Mouse (Mus musculus) yolk sac, embryonic 10.5 days (tissue): ENCODE measurements around the gene Tfap2e.
A peak's percentile ranks its signal among the peaks of the same experiment; 100 is the strongest.

Experiments
- DNase-seq: peaks from one replicate; pipeline ENCODE4 v3.0.0-alpha.2; 2017; ENCODE audit warnings: low spot score

The Tfap2e gene

DNA sequence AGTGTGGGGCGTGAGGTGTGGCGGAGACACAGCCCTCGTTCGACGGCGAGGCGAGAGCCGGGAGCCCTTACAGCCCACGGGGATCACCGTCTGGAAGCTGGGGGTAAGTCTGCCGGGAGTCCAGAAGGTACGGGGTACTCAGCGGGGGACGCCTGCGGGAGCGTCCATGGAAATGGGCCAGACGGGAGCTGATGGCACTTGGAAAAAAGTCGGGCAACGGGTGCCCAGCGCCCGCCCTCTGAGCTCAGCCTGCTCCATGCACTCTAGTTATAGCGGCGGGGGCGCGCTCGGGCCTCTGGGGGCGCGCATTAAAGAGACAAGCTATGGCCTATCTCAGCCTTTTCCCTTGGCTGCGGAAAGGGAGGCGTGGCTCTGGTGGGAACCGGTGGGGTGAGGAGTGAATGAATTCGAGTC is at the start of gene Tfap2e:
Gene Tfap2e, minus strand, starts transcription at position 240 of the 414 bp plus-strand sequence.
- peak; percentile 26 for DNase-seq

DNA sequence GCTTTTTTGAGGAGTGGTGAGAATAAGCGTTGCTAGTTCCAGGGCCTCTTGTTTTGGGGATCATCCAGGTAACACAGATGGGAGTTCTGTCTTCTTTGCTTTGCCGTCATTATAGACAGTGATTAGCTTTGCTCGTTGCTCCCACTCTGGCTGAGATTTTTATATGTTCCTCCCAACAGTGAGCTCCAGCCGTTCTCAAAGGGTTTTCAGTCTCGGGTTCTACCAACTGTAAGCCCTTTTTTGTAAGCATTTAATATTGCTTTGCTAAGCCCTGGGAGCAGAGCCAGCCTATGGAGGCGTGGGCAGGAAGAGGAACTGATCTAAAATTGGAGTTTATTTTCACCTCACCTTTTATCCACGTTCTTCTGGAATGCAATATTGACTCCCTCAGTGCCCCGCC is 47.0 kb upstream of the Tfap2e start:
- no peak for DNase-seq

DNA sequence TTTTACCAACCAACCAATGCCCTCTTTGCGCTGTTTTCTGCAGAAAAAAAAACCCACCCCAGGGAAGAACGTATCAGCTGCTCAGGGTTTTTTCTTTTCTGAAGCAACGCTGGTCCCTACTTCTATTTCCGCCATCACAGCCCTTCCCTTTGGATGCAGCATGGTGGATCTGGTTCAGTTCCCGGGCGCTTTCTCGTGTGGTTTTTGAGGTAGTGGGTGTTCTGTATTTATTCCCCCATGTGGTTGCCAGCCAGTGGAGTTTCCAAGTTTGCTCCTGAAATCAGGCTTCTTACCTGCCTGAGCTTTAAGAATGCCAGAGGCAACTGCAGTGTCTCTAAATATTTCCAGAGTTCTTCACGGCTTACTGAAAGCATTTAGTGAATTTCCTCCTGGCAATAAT is 46.5 kb upstream of the Tfap2e start:
- no peak for DNase-seq

DNA sequence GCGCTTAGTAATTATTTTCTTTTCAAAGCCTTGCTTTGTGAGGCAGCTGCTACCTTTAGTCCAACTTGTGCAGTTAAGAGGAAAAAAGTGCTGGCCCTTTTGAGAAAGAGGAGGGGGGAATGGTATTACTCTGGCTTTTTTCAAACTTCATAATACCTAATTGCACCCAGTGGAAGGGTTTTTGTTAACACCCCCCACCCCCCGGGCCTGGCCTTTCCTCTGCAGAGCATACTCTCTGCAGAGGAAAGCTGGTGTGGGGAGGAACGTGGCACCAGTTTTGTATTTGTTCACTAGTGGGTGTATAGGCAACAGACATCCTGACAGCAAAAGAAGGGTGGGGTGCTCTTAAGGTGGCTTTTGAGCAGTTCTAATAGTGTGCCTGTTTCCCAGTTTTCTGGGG is 45.8 kb upstream of the Tfap2e start:
- no peak for DNase-seq

DNA sequence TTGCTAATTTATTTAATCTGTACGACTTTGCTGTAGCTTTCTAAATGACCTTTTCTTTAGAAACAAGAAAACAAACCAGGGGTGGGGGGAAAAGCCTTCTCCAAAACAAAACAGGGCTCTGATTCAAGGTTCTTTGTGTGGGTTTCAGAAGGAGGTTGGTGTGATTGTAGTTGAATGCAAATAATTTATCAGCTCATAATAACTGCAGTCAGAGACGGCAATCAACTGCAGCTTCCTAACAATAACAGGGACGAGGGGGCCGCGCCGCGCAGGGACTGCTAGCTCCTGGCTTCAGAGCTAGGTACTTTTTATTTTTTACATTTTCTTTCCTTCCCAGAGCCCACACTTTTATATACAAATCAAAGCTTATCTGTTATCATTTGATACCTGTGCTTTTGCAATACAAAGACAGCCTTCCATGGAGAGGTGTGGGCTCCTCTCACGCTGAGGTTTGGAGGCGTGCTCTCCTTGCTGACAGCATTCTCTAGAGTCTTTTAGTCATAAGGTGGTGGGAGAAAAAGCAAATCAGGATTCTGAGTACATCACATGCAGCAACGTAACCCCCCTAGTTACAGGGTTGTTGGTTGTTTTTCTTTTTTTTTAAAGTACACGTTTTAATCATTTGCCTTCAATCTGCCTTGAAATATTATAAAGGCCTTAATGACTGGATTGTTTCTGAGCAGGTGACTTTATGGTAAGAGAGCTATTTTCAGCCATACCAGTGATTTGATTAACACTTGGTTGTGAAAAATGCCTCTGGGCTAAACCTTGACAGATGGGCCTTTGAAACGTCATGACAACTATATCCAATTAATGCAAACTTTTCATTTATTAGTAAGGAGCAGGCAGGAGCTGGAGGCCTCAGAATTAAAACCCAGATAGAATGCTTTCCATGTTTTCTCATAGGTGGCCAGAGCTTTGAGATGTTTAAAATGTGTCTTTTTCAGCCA is 44.1 kb upstream of the Tfap2e start:
- DNase-seq, result no peak

DNA sequence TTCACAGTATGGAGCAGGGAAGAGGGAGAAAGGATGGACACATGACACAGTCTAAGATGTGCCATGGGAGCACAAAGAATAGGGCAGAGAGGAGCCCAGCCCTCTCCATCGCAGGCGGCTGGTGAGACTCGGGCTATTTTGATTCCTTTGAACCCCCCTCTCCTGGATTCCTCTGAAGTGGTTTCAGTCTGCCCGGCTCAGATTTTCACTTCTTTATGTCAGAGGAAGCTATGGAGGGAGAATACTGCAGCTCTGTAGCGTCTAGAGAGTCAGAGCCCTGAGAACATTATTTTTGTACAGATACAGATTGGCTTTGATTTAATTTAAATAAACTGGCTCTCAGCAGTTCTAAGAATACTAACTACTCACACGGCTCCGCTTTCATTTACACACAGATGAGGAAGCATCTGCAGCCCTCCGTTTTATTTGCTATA is 43.1 kb upstream of the Tfap2e start:
- DNase-seq, result no peak

DNA sequence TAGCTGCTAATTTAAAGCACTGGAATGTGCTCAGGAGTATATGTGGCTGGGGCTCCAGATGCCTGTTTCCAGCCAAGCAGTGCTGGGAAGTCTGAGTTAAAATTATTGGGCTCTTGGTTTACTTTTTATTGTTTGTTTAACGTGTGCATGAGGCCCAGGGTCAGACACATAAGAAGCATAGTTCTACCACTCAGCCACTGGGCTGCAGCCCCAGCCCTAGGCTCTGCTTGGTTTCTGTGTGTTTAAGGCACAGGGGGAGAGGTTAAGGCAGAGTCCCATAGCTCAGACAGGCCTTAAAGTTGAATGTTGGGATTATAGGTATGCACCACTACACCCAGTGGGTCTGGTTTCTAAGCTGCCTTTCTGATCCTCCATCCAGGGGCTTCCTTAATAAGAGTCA is 39.1 kb upstream of the Tfap2e start:
- no peak for DNase-seq

DNA sequence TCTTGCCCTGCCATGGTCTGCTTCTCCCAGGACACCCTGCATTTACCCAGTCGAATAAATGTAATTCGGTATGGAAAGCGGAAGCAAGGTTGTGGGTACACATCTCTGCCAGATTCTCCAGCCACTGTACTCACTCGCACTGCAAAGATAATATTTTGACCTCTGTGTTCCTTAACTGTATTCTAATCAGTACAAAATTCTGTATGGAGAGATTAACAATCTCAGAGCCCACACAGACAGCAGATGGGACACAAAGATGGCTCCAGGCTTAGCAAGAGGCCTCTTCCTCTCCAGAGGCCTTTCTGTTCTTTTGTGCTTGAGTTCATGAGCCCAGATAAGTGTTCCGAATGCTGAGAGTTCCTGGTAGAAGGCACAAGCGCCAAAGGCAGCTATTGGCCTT is 37.8 kb upstream of the Tfap2e start:
- DNase-seq, result no peak

DNA sequence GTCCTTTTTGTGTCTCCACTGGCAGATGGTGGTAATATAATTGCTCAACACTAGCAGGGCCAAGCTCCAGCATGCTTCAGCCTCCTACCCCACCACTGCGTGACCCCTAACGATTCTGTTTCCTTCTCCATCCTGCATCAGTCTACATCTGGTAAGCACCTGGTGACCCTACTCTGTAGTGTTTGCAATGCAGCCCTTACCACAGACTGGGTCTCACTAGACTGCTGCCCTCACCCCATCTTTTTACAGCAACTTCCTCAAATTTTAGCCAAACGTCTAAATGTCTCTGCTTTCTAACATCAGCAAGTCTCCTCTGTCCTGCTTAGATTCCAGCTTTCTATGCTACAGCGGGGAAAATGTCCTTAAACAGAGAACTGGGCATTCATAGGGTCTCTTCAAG is 34.8 kb upstream of the Tfap2e start:
- no peak for DNase-seq

DNA sequence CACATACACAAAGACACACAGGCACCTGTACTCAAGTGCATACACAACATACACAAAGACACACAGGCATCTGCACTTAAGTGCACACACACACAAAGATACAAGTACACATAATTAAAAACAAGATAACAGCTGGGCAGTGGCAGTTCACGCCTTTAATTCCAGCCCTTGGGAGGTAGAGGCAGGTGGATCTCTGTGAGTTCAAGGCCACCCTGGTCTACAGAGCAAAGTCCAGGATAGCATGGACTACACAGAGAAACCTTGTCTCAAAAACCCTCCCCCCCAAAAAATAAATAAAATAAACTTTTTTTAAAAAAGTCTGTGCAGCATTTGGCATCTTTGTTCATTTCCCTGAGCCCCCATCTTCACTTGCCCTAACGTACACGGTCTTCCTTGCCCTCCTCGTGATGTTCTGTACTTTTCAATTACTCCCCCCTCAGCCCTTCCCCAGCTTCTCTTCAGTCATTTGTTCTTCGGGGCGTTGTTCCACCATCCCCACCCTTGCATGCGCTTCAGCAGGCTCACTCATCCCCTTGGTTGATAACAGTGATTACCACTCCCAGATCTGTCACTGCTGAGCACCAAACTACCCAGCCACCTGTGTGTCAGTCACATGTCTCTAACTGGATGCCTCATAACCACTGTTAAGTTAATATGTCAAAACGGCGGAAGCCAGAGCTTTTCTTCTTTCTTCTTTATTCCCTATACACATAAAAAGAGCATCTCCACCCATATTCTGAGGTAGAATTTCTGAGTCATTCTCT is 33.9 kb upstream of the Tfap2e start:
- no peak for DNase-seq

DNA sequence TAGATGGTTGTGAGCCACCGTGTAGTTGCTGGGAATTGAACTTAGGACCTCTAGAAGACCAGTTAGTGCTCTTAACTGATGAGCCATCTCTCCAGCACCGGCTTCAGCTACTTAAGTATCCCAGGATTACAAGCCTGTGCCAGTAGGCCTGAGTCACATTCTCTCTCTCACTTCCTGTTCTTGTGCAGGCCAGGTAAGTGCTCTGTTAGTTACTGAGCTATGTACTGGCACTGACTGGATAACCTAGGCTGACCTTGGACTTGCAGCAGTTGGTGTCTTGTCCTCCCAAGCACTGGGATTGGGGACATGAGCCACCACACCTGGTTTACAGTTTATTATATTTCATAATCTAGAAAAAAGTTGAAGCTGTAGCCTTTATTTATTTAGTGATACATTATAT is 27.4 kb upstream of the Tfap2e start:
- DNase-seq, result no peak

DNA sequence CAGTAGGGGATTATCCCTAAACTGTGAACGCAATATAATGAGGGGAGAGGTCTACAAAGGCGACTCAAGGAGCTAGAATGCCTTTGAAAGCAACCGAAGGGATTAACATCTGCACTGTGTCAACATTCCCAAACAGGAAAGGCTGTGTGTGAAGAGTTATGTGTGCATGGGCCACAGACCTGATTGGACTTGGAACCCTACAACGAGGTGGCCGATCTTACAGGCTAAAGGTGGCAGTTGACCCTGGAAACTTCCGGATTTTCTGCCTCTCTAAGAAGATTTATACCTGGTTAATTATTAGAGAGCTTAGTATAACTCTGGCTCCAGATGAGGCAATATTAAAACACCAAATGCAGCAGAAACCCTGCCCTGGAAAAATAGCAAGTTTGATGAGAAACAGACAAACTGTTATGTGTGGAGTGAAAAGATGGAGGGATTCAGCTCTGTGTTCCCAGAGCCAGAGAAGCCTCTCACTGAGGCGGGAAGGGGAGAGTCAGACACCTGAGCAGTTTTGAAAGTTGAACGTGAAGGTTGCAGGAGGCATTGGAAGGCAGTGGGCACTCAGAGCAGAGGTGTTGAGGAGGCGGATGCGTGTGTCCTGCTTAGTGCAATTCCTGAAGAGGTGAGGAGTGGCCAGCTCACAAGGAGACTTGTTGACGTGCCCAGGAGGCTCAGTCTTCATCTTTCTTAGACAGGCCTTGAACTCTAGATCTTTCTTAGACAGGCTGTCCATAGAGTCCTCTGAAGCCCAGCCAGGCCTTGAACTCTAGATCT is 26.7 kb upstream of the Tfap2e start:
- DNase-seq, result peak; percentile 79

DNA sequence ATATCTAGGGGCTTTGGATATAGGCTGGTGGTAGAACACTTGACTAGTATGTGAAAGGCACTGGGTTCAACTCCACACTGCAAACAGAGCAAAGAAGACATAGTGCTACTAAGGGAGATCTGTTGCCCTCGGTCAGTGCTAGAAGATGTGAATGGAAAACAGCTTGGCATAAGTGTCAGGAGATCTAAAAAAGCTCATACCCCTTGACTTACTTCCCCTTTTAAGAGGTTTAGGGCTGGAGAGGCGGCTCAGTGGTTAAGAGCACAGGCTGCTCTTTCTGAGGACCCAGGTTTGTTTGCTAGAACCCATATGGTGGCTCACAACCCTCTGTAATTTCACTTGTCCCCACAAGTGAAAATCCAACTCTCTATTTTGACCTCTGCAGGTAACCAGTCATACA is 23.4 kb upstream of the Tfap2e start:
- DNase-seq, result no peak

DNA sequence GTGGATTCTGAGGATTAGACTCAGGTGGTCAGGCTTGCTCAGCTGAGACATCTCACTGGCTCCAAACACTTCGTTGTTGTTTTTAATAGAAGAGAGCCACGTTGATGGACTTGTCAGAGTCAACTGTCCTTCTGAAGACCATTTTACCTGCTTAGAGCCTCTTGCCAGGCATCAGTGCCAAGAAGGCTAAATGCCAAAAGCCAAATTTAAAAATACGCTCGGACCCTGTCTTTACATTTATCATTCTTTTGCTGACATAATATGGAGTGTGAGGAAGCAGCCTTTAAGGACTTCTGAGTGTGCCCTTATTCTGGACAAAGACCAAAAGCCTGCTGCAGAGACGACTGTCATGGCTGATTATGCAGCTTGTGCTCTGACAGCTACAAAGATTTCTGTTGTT is 22.3 kb upstream of the Tfap2e start:
- DNase-seq, result no peak

DNA sequence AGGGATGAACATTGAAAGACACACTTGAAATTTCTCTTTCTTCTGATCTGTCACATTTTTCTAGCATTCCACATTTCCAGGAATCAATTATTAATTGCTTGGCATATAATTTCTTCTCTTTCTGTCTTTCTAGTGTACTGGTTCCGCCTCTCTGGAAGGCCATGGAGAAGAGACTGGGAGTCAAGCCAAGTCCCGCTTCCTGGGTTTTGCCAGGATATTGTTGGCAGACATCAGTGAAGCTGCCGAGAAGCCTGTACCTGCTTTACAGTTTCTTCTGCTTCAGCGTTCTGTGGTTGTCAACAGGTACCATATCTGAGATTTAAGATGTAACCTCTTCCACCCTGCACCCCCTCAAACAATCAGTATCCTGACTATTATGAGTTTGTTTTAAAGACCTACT is 20.7 kb upstream of the Tfap2e start:
- no peak for DNase-seq

DNA sequence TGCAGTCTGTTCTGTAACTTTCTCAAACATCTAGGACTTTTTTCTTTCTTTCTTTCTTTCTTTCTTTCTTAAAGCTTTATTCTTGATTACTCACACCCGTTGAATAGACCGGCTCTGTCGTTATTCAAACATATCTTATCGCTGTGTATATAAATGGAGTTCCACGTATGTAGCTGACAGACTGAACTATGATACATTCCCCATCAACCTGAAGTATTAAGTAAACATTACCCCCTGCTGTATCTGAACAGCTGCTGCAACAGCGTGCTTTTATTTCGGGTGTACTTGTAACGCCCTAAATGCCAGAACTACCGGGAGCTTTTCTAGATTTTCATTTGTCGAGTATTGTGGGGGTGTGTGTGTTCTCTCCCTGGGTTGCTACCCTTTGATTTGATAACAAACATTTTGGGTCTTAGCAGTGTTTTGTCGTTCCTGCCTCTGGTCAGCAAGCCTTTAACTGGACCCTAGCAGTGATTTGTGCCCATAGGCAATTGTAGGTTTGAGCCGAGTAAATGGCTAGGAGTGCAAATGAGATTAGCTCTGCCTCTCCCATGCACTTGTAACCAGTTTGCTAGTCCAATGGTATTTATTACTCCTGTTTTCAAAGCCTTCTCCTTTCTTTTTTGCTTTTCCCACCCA is 18.8 kb upstream of the Tfap2e start:
- DNase-seq, result no peak

DNA sequence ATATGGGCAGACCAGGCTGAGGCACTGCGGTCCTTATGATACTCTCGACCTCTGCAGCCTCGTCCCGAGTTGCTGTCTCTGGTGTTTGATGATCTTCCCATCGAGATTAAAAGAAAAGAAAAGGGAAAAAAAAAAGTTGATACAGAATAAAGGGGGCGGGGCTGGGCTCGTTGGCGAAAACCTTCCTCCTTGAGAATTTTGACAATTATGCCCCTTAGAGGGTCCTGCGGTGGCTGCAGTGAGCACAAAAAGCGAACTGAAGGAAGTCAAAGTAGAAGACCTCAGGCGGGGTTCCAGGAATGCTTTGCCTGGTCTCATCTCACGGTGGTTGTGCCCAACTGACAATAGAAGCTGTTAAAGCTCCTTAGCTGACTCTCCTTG is 18.2 kb upstream of the Tfap2e start:
- no peak for DNase-seq

DNA sequence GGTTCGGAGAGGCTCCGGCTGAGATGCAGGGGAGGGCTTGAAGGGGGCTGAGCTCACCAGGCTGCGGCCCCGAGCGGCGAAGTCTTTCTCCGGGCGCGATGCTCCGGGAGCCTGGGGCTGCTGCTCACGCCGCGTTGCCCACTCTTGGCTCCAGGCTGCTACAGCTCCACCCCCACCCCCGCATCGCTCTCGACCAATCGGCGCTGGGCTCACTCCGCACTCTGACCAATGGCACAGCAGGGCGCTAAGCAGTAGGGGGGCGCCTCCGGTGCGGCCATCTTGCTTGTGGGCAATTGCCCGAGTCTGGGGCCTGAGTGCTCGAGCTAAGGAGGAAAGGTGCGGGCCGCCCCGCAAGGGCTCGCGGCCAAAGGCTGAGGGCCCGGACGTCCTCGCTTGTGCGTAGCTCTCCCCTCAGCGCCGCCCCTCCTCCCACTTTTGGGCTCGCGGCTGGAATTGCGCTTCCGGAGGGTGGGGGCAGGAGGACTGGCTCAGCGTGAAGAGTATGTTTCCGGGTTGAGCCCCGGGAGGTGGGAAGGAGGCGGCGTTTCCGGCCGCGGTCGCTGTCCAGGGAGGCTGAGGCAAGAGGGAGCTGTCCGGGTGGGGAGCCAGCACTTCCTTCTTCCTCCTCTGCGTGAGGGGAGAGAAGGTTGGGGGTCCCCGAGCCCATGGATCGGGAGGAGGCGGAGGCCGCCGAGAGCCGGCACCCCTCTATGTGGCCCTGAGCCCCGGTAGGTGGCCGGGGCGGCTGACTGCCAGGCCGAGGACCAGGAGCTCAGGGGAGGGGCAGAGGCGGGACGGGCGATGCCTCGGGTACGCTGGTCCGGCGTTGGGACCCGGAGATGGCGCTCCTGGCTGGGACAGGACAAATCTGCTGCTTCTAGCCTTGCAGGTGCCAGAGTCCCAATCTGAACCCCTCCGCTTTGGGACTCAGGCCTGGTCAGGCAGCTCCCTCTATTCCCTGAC is 17.5 kb upstream of the Tfap2e start, which contains the start of the genes Ncdn and AU040320:
Gene Ncdn, minus strand, starts transcription at position 171 of the 963 bp plus-strand sequence.
Gene AU040320, plus strand, starts transcription at position 277 of the 963 bp plus-strand sequence.
- peak; percentile 99 for DNase-seq

DNA sequence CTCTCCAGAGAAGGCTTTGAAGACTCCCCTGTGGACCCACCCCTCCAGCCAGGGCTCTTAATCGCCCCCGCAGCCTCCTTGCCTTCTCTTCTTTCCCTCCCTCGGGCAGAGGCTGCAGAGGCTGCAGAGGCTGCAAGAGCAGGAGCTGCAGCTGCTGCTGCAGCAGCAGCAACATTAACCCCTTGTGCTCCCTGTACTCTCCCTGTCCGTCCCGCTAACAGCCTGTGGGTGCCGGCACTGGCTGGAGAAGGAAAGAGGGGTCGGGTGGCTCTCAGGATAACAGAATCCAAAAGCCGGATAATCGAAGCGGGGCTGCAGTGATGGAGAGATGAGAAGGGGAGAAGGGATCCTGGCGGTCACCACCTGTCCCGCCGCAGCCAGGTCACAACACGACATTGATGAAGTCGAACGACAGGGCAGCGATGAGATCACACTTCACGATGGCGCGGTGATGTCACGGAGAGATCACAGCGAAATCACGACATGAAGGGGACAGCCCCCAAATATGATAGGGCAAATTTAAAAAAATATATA is 16.6 kb upstream of the Tfap2e start:
- peak; percentile 32 for DNase-seq

DNA sequence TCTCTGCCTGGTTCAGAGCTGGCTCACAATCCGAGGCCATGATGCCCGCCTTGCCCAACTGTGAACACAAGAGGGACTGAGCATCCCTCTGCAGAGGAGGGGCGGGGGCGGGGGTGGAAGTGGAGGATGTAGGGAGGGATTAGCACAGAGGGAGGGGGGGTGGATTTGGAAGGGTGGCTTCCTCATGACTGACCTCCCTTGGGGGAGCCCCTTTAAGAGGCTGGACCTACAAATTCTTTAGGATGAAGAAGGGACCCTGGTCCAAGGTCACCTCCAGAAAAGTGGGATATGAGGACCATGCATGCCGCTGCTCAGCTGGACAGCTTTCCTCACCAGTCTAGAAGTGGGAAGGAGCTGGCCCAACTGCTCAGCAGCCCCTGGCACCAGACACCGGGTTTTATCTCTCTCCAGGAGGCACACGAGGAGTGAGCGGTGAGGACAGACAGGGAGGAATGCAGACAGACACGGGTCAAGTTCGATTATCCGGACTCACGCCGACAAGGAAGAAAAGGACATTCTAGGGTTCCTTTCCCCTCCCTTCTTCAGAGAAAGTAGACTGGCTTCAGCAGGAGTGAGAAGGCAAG is 16.1 kb upstream of the Tfap2e start:
- DNase-seq, result no peak
